Mouse (Mus musculus): ENCODE measurements around the gene Rhbdl2.

Gene Rhbdl2

DNA sequence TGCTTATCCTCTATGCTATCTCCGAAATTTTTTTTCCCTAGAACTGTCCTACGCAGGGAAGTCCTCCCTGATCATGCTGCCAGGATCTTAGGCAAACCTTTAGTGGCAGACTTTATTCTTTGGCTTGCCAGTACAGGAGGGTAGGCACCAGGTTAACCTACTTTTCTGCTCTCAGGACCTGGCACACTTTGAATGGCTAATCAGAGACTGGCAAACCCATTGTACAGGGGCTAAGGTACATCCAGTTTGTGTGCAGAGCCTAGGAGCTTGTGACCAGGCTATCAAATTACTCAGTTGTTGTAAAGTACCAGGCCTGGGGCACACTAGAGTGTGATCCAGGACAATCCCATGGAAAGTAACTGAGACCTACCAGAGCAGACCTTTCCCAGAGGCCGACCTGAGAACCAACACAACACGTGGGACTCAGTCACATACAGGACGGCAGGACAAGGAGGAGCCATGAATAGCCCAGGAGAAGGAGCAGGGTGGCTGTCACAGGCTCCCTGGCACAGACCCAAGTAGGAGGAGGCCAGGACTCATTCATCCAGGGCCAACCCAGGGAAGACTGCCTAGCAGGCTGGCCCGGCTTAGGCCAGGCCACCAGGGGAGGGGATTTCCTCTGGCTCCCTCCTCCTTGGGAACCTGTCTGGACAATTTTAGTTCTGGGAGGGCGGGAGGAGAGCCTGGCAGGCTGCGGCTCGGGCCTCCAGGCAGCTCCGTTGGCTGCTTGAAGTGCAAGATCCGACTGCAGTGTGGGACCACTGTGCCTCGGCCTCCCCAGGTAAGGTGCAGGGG is at the start of gene Rhbdl2:
Rhbdl2 (plus strand) TSS at position 684 of the 795 bp plus-strand sequence.
- DNase-seq (ENCODE audit: low read depth, low spot score), result no peak

DNA sequence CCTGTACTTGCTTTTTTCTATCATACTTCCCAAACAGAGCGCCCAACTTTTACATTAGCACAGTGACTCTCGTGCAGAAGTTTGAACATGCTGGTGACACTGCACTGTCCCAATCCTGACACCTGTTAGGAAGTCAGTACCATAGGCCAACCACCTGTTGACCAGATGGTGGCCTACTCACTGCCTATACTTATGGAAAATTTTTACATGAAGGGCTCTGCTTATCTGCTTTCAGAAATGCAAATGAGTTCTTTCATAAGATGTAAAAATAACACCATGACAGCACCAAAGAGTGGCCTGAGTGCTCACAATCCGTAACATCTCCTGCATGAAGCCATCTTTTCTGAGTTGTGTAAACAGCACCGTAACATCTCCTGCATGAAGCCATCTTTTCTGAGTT is 49.0 kb upstream of the Rhbdl2 start:
- DNase-seq (ENCODE audit: low read depth, low spot score), result no peak

DNA sequence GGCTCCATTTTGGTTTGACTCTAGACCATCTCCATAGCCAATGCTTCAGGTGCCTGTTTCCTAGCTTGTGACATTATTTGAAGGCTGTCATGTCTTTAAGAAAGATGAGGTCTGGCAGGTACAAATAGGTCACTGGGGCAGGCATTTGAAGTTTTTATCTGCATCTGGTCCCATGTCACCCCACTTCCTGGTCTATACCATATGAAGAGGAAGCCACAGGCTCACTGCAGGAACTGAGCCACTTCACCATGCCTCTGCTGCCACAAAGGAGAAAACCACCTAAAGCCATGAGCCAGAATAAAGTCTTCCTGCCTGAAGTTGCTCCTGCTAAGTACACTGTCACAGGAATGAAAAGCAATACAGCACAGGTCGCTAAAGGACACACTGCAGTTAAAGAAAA is 44.8 kb upstream of the Rhbdl2 start:
- DNase-seq (ENCODE audit: low read depth, low spot score), result no peak

DNA sequence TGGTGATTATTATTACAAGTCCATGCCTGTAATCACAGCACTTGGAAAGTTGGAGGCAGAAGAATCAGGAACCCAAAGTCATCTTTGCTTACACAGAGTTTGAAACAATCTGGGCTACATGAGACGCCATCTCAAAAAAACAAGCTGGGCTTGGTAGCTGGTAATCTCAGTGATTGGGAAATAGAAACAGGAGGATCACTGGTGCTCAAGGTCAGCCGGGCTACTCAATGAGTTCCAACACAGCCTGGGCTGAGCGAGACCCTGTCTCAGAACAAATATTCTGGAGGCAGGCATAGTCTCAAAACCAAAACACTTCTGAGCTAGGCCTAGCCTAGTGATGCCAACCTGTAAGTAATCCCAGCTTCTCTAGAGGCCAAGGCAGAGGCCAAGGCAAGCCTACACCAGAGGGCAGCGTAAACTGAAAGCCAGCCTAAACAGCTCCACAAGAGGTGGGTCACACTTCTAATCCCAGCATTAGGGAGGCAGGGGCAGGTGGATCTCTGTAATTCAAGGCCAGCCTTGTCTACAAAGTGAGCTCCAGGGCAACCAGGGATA is 42.4 kb upstream of the Rhbdl2 start:
- no peak for DNase-seq (ENCODE audit: low read depth, low spot score)

DNA sequence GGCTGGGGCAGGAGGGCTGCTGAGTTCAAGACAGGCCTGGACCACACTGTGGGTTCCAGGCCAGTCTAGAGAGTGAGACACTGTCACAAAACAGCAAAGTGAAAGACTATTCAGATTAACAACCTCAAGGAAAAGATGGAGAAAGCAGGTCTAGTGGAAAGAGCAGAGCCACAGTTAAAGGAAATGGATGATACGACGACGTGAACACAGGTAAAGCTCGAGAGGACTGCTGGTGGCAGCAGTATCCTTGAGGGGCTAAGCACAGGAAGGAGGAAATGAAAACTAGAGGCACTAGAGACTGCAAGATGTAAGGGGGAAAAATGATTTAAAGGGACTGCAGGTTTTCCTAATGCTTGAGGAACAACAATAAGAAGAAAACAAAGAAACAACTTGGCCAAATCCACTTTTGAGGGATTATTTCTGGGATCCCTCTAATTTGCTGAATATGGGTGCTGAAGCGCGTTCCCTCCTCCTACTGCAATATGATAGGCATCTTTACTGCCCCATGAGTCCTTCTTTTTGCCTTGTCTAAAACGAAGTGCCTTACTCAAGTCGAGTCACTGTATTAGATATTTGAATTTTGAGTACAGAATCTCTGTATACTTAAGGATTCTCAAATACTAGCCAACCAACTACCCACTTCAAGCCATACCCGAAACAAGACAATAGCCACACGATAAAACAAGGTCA is 38.8 kb upstream of the Rhbdl2 start:
- peak; percentile 73 for DNase-seq (ENCODE audit: low read depth, low spot score)

DNA sequence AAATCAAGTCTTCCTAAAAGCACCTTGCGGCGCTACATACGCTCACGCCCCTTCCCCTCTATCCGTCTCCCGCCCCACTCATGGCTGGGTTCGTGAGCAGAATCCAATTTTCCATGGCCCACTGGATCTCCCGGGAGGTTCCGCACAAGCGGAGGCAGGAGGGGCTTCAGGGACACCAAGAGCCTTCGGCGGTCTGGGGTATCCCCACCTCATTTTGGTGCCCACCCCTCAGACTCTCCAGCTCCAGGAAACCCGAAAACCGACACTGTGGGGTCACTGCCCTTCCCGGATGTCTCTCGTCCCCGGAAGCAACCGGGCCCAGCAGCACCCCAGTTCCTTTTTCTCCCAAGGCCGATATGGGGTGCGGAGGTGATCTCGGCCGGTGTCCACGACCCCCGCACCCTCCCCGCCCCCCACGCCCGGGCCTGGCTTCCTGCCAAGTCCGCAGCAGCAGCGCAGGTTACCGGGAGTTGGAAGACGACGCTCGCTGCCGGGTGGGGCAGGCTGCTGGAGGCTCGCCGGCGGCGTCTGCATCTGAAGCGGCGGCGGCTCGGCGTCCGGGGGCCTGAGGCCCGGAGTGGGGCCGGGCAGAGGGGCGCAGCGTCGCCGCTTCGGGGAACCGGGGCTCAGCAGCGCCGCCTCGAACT is 38.1 kb upstream of the Rhbdl2 start:
- no peak for DNase-seq (ENCODE audit: low read depth, low spot score)

DNA sequence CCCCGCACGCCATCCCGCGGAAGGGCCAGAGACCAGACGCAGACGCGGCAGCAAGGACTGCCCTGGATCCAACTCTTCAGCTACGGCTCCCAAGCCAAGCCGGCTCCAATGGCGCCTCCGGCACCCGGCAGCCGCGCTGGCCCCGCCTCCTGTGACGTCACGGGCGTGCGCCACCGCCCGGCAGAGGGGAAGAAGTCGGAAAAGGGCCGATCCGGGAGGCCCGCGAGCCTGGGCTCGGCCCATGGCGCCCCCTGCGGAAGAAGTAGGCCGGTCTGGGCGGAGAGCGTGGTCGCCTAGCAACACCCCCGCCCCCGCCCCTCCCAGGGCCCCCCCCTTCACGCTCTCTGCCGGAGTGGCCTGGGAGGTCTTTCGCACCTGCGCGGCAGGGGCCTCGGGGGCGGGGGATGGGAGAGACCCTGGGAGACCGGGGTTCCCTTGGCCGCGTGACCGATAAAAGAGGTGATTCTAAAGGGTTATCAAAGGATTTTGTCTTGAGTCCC is 37.5 kb upstream of the Rhbdl2 start, which contains the start of gene Akirin1:
Akirin1 (minus strand) TSS at position 194 of the 500 bp plus-strand sequence.
- DNase-seq (ENCODE audit: low read depth, low spot score), result peak; percentile 98

DNA sequence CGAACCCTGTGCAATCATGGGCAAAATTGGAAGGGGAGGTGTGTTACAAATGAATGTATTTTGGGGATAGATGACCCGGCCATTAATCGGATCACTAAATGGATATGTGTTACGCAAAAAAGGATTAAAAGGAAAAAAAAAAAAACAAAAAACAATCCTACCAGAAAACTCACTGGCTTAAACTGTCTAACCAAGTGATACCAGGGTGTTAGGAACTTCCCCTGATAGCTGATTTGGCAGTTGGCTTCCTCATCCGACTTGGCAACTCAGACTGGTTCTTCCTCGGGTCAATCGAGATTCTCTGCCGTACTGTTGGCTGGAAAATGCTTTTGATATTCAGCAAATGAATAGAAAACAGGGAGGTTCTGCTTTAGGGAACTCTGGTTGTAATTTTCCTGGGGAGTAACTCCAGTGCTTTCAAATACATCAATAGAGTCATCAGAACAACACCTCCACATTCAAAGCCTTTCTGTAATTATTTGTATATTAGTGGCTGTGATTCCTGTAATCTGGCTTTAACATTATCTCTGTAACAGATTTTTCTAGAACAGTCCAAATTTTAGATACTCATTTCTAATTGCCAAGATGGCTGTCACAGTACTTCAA is 36.9 kb upstream of the Rhbdl2 start:
- DNase-seq (ENCODE audit: low read depth, low spot score), result no peak

DNA sequence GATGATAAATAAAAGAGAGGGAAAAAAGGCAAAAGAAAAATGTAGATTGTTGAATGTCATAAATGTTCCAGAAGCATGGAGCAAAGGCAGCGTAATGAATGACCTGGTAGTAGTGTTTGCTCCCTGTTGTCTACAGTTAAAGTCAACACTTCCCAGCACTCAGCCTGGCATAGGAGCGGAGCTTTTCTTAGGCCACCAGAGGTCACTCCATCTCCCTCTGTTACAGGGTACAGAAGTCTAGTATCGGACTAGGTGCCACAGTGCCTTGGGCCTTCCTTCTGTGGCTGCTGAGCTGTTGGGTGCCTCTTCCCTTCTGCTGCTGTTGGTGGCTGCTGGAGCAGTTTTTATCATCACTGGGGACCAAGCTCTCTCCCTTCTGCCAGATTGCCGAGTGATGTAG is 29.4 kb upstream of the Rhbdl2 start:
- DNase-seq (ENCODE audit: low read depth, low spot score), result peak; percentile 45

DNA sequence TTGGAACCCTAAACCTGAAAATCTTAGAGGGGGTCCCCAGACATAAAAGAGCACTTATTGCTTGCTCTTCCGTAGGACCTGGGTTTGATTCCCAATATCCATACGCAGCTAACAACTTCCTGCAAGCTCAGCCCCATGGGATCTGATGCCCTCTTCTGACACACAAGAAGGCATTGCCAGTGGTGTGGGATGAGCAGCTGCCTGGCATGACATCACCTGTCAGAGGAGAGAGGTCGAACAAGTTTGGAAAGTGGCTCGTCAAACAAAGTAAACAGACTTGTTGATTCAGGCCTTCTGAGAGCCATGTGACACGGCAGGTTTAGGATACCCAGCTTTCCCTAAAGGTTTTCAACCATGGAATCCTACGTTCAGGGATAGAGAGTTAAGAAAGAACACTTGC is 22.6 kb upstream of the Rhbdl2 start:
- DNase-seq (ENCODE audit: low read depth, low spot score), result no peak

DNA sequence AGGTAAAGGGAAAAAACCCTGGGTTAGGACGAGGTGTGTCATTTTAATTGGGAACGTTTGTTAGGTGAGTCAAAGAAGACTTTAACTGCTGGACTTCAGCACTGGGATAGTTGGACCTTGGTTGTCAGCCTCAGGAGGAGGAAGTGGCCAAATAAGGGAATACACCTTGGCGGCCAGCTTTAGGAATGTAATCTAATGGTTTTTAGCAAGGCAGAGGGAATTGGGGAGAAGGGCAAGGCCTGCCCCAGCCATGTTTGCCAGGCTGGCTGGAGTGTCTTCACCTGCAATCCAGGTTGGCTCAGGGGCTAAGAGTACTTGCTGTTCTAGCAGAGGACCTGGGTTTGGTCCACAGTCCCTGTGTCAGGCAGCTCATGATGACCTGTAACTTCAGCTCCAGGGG is 19.9 kb upstream of the Rhbdl2 start:
- no peak for DNase-seq (ENCODE audit: low read depth, low spot score)

DNA sequence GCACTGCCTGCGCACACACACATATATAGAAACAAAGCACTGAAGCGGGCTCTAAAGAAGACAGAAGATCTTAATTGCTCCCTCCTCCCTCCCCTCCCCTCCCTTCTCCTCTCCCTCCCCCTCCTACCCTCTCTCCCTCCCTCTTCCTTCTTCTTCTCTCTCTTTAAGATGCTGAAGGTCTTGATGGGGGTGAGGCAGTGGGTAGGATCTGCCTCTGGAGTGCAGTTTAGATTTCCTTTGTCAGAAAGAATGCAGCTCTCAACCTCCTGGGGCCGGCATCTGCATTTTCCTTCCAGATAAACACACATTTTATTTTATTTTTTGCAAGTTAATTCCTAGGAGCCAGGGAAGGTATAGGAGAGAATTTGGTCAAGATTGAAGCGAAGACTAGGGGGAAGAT is 19.4 kb upstream of the Rhbdl2 start:
- no peak for DNase-seq (ENCODE audit: low read depth, low spot score)

DNA sequence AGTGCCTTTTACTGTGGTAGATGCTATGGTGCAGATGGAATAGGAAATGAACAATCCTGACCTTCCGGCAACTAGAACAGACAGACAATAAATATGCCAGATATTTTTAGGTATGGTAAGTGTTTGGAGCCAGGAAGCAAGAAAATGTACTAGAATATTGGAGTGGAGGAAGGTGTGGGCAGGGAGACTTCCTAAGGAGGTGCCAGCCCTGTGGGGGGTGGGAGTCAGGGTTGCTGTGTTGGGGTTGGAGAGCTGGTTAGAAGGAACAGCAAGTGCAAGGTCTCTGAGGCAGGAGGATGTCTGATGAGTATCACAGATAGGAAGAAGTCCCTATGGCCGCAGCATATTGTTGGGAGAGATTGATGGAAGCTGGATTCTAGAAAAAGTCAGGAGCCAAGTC is 5.0 kb downstream of the Rhbdl2 start:
- no peak for DNase-seq (ENCODE audit: low read depth, low spot score)

DNA sequence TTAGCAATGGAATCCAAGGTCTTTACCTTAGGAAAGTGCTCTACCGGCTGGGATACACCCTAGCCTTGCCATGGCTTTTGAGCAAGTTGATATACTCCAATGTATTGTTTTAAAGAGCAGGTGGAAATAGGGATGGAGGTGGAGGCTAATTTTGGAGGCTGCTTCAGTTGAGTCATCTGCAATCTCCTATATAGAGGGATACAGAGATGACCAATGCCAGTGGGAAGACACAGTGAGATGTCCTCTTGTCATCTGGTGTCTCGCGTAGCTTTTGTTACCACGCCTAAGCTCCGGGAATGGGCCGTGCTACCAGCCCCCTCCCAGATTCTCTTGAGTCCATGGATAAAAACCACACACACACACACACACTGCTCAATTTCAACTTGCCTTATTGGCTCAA is 5.5 kb downstream of the Rhbdl2 start:
- DNase-seq (ENCODE audit: low read depth, low spot score), result no peak

DNA sequence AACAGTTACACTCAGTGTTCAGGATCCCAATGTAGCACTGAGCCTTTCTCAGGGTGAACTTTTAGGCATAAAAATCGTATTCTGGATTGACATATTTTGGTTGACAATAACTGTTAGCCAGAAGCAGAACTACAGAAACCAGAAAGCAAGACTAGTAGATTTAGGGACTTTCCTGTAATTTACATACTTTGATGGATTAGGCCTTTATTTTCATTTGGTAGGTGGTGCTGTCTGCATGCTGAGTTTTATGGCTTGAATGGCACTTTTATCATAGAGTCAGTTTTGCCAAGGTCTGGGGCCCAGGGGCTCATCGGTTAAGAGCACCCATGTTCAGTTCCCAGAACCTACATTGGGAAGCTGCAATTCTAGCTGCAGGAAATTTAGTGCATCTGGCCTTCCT is 7.4 kb downstream of the Rhbdl2 start:
- DNase-seq (ENCODE audit: low read depth, low spot score), result peak; percentile 86

DNA sequence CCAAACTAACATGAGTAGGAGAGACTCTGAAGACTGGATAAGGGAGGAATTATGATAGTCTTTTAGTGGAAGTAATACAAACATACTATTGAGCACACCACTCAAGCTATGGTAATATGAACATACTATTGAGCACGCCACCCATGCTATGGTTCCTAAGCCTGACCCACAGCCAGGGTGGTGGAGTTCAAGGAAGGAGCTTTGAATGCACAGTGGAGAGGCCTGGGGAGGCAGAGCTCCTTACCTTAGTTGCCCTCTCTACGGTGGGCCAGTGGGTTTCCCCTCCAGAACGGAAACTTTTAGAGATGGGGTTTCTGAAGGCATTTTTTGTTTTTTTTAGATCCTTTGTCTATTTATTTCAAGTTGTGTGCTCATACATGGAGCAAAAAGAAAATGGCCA is 9.7 kb downstream of the Rhbdl2 start:
- no peak for DNase-seq (ENCODE audit: low read depth, low spot score)

DNA sequence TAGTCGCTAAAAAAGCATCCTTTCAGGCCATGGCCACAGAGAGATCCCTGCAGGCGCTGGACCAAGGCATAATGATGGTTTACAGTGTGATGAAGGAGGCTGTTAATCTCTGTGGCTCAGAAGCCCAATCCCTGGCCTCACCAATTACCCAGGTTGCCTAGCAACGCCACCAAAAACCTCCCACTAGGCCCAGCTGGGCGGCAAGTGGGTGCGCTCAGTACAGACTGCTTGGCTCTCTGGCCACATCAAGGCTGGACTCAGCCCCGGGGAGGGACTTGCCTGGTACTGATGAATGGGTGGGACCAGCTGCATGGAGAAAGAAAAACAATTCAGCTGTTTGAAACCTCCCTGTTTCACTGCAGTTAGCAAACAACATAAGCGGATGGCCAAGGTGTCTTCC is 10.2 kb downstream of the Rhbdl2 start:
- DNase-seq (ENCODE audit: low read depth, low spot score), result no peak

DNA sequence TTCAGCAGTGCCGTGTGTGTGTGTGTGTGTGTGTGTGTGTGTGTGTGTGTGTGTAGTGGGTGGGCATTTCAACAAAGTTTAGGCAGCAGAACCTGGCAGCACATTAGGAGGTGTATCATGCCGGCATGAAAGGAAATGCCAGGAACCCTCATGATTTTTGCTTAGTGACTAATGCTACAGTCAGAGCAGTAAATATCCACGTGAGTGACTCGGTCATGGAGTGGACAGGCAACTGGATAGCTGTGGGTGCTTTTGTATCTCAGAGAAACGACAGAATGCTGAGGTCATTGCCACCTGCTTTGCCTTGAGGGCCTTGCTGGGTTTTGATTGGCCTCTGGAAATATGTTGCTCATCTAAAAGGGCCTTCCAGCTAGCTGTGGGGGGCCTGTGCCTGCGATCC is 16.0 kb downstream of the Rhbdl2 start:
- no peak for DNase-seq (ENCODE audit: low read depth, low spot score)

DNA sequence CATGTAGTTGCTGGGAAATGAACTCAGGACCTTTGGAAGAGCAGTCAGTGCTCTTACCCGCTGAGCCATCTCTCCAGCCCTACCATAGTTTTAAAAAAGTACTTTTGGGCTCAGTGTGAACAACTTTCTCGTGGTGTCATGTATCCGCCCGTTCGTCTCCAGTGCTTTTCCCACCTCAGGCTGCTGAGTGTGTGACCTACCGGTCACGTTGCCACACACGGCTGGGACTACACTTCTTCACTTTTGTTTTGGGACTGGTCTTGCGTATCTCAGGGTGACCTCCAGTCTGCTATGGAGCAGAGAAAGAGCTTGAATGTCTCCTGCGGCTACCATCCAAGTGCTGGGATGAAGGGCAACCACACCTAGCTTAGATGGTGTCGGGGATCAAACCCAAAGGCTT is 20.6 kb downstream of the Rhbdl2 start:
- no peak for DNase-seq (ENCODE audit: low read depth, low spot score)

DNA sequence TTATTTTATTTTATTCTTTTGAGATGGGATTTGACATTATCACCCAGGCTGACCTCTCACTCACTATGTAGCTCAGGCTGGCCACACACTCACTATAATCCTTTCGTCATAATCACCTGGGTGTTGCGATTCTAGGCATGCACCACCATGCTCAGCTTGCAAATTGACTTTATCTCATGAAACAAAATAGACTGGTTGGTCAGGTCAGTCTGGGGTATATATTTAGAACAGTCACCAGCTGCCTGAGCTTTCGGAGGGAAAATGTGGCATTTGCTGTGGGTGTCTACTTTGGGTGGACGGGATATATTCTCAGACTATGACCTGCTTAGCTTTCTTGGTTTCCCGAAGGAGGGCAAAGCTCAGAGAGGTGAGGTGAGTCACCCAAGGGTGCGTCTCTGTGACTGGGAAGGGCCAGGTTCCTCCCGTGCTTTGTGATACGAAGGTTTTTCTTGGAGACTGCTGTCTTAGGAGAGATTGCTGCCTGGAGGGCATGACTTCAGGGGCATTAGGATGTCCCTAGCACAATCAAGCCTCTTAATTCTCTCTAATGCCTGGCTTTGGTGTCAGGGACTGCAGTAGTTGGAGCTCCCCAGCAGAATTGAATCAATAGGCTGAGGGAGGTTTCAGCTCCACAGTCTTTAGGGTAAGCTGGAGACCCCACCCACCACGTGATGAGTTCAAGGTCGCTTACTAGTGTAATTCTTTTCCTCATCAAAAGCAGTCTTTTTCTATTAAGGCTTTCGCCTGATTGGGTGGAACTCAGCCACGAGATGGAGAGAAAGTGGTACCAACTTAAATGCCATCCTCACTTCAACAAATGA is 23.0 kb downstream of the Rhbdl2 start:
- no peak for DNase-seq (ENCODE audit: low read depth, low spot score)

DNA sequence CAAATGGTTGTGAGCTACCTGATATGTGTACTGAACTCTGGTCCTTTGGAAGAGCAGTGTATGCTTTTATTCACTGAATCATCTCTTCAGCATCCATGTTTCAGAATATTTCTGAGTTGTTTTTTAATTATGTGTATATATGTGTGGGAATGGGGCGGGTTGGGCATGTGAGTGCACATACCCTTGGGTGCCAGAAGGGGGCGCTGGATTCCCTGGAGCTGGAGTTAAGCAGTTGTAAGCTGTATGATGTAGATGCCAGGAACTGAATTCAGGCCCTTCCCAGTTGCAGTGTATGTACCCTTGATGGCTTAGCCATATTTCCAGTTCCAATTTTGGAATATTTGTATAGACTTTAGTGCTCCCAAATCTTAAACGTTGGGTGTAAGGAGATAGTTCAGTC is 24.9 kb downstream of the Rhbdl2 start:
- DNase-seq (ENCODE audit: low read depth, low spot score), result no peak

All from A20 (cell line).